Mouse (Mus musculus): Measurements from ENCODE around the gene Zw10. TPM values are rescaled to one million over a fixed set of nuclear protein-coding genes. Genes with fewer than 3 reads are reported as not detected.

The Zw10 gene
- total RNA-seq (2021): 10 to 100 TPM; 17.3 to 17.9 TPM
- long read RNA-seq, experiment 1, transcript Zw10-201 (16 exons, 2,863 nt): major isoform, 7 of 8 reads
- long read RNA-seq, experiment 1, partial matches to known transcripts: 0 of 8 reads
- long read RNA-seq, experiment 1, other reads (novel, unspliced or antisense): 1 of 8 reads
- long read RNA-seq, experiment 2, transcript Zw10-201 (16 exons, 2,863 nt): major isoform, 8 of 16 reads
- long read RNA-seq, experiment 2, partial matches to known transcripts: 2 of 16 reads
- long read RNA-seq, experiment 2, other reads (novel, unspliced or antisense): 5 of 16 reads

DNA sequence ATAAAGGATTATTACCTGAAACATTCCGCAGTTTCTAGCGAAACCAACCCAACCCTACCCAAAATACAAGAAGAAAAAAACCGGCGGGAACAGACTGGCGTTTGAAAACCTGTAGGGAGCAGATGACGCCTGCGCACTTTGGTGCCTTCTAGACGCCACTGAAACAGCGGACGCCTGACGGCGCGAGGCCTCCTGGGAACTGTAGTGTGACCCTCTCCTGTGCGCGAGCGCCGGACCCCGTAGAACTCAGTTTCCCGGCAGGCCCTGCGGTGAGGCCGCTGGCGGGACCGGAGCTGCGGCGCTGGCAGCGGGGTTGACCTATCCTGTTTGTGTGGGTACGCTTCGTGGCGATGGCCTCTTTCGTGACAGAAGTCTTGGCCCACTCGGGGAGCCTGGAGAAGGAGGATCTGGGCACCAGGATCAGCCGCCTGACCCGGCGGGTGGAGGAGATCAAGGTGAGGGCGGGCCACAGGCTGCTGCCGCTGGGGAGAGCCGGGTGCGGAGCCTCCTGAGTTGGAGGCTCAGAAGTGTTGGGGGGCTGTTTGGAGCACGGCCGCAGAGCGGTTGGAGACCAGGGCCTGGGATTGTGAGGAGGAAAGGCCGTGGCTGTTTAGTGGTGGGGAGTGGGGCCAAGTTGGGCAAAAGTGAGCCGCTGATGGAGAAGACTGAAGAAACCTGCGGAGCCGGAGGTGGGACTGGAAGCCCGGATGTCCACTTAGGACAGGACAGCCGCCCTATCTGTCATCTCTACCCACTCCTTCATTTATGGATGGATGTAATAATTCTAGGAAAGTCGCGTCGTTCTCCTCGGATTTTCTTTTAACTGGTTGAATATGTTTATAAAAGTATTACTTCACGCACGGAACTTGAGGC, at the start of gene Zw10:
TSS of gene Zw10 (plus strand) at position 281 of the 873 bp plus-strand sequence.
- peak within 1 kb of the TSS; percentile 87 for H3K4me3 ChIP-seq
- H3K27ac ChIP-seq: peak within 1 kb of the TSS; percentile 89
- 0 out of 2 replicates have a peak, but pooled peaks have one; percentile 5 for TF ChIP-seq CTCF (conservative IDR thresholded peaks at IDR 0.05)
- DNase-seq (ENCODE audit: low spot score in 2 of 2): peak; percentile 95 to 96

DNA sequence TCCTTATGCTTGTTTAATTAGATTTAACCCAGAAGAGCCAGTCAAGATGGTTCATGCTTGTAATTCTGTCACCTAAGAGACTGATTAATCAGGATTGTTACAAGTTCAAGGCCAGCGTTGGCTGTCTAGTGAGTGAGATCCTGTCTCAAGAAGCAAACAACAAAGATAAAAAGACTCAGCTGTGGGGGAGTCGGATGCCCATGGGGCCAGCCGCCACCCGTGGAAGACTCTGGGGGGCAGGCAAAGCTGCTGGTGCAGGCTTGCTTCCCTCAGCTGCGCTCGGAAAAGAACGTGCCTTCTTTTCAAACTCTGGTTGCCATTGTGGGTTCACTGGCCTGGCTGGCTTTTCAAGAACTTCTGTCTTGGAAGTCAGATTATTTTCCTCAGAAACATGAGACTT, 39.6 kb upstream of the Zw10 start:
- no peak for DNase-seq (ENCODE audit: low spot score in 2 of 2)
- no peak overlapping the region for H3K27ac ChIP-seq
- no peak for TF ChIP-seq CTCF (conservative IDR thresholded peaks at IDR 0.05)
- no peak overlapping the region for H3K4me3 ChIP-seq

DNA sequence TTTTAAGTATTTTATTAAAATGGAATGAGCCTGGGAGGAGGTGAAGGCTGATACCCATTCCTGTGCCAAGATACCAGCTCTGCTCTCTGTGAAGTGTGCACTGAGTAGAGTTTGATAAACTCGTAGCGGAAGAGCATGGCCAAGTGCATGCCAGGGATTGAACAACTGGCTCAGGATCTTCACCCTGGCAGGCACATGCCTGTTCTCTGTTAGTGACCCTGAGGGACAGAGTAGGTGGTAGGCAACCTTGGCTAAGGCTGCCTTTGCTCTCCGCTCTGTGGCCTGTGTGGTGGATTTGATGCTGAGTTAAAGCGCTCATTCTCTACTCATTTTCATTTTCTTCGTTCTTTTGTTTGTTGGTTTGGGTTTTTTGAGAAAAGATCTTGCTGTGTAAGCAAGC, 34.1 kb upstream of the Zw10 start:
- no peak for TF ChIP-seq CTCF (conservative IDR thresholded peaks at IDR 0.05)
- no peak for DNase-seq (ENCODE audit: low spot score in 2 of 2)
- H3K4me3 ChIP-seq: no peak overlapping the region
- H3K27ac ChIP-seq: no peak overlapping the region

DNA sequence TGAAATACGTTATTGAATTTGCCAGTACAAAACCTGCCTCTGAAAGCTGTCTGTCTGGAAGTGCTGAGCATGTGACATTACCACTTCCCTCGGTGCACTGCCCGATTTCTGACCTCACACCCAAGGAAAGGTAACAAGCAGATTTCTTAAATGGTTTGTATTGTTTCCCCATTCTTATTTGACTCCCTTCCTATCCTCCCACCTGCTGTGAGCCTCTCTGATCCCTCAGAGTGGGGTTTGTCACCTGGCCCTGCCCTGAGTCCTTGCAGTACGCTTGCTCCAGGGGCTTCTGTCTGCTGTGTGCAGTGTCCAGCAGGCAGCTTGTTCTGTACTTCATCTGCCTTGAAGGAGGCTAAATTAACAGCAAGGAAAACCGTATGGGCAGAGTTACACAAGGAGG, 31.5 kb upstream of the Zw10 start:
- H3K4me3 ChIP-seq: no peak overlapping the region
- no peak overlapping the region for H3K27ac ChIP-seq
- TF ChIP-seq CTCF (conservative IDR thresholded peaks at IDR 0.05): no peak
- DNase-seq (ENCODE audit: low spot score in 2 of 2): no peak

DNA sequence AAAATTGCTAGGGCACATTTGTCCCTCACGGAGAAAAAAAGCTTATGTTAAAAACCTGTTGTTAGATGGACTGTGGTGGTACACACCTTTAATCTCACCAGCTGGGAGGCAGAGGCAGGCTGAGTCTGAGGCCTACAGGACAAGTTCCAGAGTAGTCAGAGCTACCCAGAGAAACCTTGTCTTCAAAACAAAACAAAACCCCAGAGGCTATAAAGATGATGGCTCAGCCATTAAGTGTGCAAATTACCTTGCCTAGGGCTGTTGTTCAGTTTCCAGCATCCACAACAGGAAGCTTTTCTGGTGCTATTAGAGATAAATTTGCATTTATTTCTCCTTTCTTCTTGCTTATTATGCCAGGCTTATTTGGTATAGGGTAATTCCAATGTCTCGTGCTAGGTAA, 30.9 kb upstream of the Zw10 start:
- no peak for DNase-seq (ENCODE audit: low spot score in 2 of 2)
- TF ChIP-seq CTCF (conservative IDR thresholded peaks at IDR 0.05): no peak
- Histone ChIP-seq H3K27ac (no peak overlapping the region), H3K4me3 (no peak overlapping the region)

DNA sequence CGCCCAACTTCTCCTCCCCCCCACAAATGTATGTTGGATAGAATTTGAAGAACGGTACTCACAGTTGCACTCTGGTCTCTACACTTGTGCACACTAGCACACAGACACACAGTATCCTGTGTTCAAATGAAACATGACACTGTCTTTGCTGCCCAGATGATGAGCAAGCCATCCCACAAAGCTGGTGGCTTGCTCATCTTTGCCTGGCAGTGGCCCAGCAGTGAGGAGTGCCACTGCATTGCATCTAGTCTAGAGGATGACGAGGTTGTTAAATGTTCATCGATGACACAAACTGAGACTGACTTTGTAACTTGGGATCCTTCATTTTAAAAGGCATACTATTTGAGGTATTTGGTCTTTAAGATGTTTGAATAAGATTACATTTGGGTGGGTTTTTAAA, 20.6 kb upstream of the Zw10 start:
- Histone ChIP-seq H3K27ac (no peak overlapping the region), H3K4me3 (no peak overlapping the region)
- no peak for TF ChIP-seq CTCF (conservative IDR thresholded peaks at IDR 0.05)
- DNase-seq (ENCODE audit: low spot score in 2 of 2): peak; percentile 23 to 34

DNA sequence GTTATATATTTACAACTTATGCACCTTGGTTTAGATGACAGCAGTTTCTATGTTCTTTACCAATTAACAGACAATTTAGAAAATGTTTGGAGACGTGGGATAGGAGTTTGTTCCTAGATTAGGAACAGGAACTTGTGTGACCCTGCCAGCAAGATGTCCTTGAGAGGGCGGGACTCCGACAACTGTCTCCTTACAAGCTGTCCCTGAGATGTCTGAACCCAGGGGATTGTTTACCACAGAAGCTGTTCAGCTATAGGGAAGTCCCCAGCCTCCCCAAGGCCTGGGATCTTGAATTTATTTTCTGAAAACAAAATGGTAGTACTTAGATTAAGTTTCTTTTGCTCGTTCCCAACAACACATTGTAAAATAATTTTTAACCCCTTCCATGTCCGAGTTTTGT, 4.5 kb upstream of the Zw10 start:
- Histone ChIP-seq H3K27ac (no peak overlapping the region), H3K4me3 (no peak overlapping the region)
- TF ChIP-seq CTCF (conservative IDR thresholded peaks at IDR 0.05): no peak
- DNase-seq (ENCODE audit: low spot score in 2 of 2): no peak

DNA sequence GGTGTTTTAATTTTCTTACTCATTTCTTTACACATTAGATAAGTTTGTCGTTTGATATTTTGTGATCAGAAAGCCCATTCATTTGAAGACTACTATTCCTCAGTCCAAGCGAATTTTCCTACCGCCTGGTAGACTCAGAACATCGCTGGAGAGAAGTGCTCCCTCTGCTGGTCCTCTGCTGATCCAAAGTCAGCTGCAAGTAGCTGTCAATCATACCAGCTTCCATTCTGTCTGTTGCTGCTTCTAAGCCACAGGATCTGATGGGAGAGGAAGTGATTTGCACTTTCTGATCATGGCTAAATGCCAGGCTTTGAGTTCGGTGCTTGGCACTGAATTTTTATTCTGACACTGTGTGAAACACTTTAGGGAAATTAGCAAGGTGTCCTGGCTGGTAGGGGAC, 4.1 kb upstream of the Zw10 start:
- no peak overlapping the region for H3K27ac ChIP-seq
- DNase-seq (ENCODE audit: low spot score in 2 of 2): peak; percentile 65 to 76
- TF ChIP-seq CTCF (conservative IDR thresholded peaks at IDR 0.05): peak; percentile 92

DNA sequence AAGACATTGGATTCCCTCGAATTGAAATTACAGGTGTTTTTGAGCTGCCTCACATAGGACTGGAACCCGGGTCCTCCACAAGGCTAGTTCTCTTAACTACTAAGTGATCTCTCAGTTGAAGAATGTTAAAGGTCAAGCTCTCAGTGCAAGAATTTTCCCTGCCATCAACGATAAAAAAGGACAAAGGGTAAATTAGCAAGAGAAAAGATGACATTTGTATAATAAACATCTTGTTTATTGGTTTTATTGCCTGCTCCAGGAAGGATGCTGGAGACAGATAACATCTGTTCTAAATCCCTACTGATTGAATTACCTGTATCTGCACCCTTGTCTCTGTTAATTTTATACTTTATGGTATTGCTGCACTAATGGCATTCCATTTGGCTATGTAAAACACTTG, 1.4 kb upstream of the Zw10 start:
- DNase-seq (ENCODE audit: low spot score in 2 of 2): no peak
- no peak overlapping the region for H3K4me3 ChIP-seq
- TF ChIP-seq CTCF (conservative IDR thresholded peaks at IDR 0.05): no peak
- no peak overlapping the region for H3K27ac ChIP-seq

More for the DNA sequence above, 4.1 kb upstream of the Zw10 start:
- no peak overlapping the region for H3K4me3 ChIP-seq

DNA sequence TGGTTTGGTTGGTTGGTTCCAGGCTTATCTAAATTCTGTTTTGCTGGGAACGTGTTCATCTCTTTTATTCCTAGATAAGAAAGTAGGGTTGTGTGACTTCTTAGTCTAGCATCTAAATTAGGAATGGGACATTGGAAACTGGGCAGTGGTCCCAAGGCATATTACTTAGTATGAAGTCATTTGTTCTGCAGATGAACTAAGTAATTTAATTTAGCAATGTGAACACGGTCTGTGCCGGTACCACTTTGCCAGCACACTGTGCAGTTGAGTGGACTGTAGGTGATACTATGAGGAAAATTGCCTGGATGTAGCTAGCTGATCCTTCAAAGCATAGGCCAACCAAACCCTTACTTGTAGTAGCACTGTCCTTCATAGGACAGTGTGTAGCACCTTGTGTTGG, 21.4 kb downstream of the Zw10 start:
- TF ChIP-seq CTCF (conservative IDR thresholded peaks at IDR 0.05): no peak
- DNase-seq (ENCODE audit: low spot score in 2 of 2): no peak
- H3K4me3 ChIP-seq: no peak overlapping the region
- H3K27ac ChIP-seq: no peak overlapping the region

DNA sequence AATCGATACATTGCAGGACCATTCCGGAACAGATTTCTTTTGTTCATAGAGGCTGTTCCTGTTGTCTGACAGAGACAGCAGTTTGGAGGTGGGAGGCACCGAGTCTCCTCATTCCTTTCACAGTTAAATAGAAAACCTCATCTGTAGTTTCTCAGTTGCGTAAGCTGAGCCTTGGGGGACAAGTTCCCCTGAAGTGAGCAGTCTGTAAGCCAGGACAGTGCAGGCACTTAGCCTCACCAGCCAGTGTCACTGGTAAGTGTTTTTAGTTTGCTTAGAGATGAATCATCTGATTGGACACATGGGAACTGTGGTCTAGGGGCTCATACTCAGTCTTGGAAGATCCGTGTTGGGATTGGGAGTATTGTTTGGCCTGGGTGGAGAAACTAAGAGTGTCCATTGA, 25.7 kb downstream of the Zw10 start, which contains the start of gene Tmprss5:
TSS of gene Tmprss5 (plus strand) at position 154 of the 400 bp plus-strand sequence.
- H3K4me3 ChIP-seq: no peak within 1 kb of the TSS
- TF ChIP-seq CTCF (conservative IDR thresholded peaks at IDR 0.05): no peak
- peak in 1 of 2 experiments; percentile 42 for DNase-seq (ENCODE audit: low spot score in 2 of 2)
- H3K27ac ChIP-seq: no peak within 1 kb of the TSS

DNA sequence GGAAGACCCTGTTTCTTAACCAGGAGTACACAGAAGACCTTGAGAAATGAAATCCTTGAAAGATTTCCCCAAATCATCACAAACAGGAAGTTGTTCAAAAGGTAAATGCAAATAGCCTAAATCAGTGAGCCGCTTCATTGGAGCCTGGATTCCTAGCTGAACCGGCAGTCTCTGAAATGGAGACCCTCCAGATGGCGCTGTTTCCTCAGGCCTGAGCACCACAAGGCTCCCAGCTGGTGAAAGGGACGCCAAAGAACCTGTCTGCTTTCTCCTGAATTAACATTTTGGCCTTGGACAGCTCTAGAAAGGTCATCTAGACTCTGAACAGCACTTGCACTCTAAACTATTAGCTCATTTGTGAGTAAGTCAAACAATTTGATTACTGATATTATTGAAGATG, 26.1 kb downstream of the Zw10 start:
- TF ChIP-seq CTCF (conservative IDR thresholded peaks at IDR 0.05): peak; percentile 93
- DNase-seq (ENCODE audit: low spot score in 2 of 2): peak; percentile 70 to 83
- Histone ChIP-seq H3K4me3 (no peak overlapping the region), H3K27ac (no peak overlapping the region)

DNA sequence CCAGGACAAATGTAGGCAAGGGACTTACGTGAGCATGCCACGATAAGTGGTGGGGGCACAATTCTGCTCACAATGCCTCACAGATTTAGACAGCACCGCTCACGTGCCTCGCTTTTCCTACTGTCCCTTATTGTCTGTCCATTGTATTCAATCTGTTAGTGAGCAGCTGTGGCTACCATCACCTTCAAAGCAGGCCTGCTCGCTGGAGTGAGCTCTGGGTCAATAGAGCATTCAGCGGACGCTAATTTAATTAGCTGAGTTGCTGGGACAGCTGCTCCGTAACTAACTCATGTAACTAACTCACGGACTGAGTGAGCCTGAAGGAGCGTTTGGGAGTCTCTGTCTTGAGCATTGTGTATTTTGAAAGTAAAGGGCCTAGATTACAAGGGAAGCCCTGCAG, 31.9 kb downstream of the Zw10 start:
- Histone ChIP-seq H3K4me3 (no peak overlapping the region), H3K27ac (no peak overlapping the region)
- TF ChIP-seq CTCF (conservative IDR thresholded peaks at IDR 0.05): no peak
- DNase-seq (ENCODE audit: low spot score in 2 of 2): no peak
